Mouse (Mus musculus) adrenal gland, adult 2 months (tissue): ENCODE measurements around the gene Armc12. TPM values are rescaled to one million over a fixed set of nuclear protein-coding genes. Genes with fewer than 3 reads are reported as not detected.

Experiments
- DNase-seq: peaks from one replicate; pipeline ENCODE4 v3.0.0; 2021
- microRNA-seq, 2 experiments: library from miRNA; unstranded; fragments of <30 nt; microRNA quantifications; one replicate each; pipeline ENCODE4 v1.2.0; 2021
- polyA plus RNA-seq: library from polyadenylated mRNA; depleted of rRNA; stranded (reverse); fragments of >200 nt; gene quantifications from 2 replicates; pipeline ENCODE4 v1.2.3, GENCODE M21; 2012; rRNA removed
- total RNA-seq, 2 experiments: library from RNA; stranded (reverse); gene quantifications; 2 replicates each; pipeline ENCODE4 v1.2.3; 2021

Armc12 gene
- total and polyA plus RNA-seq, 3 experiments = not detected

DNA sequence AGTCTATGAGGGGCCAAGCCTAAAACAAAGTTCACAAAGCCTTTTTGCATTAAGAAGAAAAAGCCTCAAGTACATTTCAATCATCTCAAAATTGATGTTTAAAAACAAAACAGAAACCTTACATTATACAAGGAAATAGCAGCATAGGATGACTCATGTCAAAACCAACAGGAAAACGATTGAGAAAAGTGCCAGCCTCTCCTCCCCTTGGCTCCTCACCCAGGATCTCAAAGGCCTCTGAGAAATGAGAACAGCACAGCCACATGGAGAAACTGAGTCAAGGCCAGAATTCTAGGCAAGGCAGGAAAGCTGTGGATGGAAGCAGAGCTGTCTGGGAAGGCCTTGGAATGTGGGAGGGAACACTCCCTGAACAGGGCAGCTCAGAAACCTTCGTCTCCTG lies 58.0 kb downstream of the Armc12 start:
- DNase-seq = no peak

Small RNAs within 50 kb of the gene (microRNA-seq; reads per million reads assigned to microRNA genes)
- gene Gm25195 = 0 reads per million in 2 experiments
- gene Mir6969 = 0 reads per million in 2 experiments

Other genes starting within 250 kb of the Armc12 start
- 10 to 100 TPM; 19.5 to 22.5 TPM for gene Fance, start 217.3 kb upstream of the Armc12 start, total RNA-seq
- 27.8 and 31.5 TPM in 2 replicates for gene Fance, start 217.3 kb upstream of the Armc12 start, polyA plus RNA-seq
- gene Rpl10a, start 202.3 kb upstream of the Armc12 start, total RNA-seq = 100 to 1,000 TPM; 826 to 935 TPM
- gene Rpl10a, start 202.3 kb upstream of the Armc12 start, polyA plus RNA-seq = 2,217 and 2,897 TPM in 2 replicates
- gene Tead3, start 180.0 kb upstream of the Armc12 start, total RNA-seq = 10 to 100 TPM in 1 of 2 experiments, 1 to 10 TPM in 1; 8.6 to 12.5 TPM
- gene Tead3, start 180.0 kb upstream of the Armc12 start, polyA plus RNA-seq = 15.9 and 17.6 TPM in 2 replicates
- not detected for gene Tulp1, start 165.6 kb upstream of the Armc12 start, total RNA-seq
- gene Tulp1, start 165.6 kb upstream of the Armc12 start, polyA plus RNA-seq = 0.49 and 0.91 TPM in 2 replicates
- 10 to 100 TPM; 68.0 to 69.5 TPM for gene Fkbp5, start 13.3 kb upstream of the Armc12 start, total RNA-seq
- gene Fkbp5, start 13.3 kb upstream of the Armc12 start, polyA plus RNA-seq = 24.4 and 27.1 TPM in 2 replicates
- gene Clpsl2, start 18.6 kb downstream of the Armc12 start, total RNA-seq = not detected
- not detected in 2 replicates for gene Clpsl2, start 18.6 kb downstream of the Armc12 start, polyA plus RNA-seq
- gene Clps, start 30.0 kb downstream of the Armc12 start, total RNA-seq = not detected
- gene Clps, start 30.0 kb downstream of the Armc12 start, polyA plus RNA-seq = 1.4 and 45.4 TPM in 2 replicates
- gene Lhfpl5, start 44.8 kb downstream of the Armc12 start, total RNA-seq = 1 to 10 TPM; 1.7 to 2.3 TPM
- 6.6 and 9.0 TPM in 2 replicates for gene Lhfpl5, start 44.8 kb downstream of the Armc12 start, polyA plus RNA-seq
- 10 to 100 TPM; 60.1 to 60.6 TPM for gene Srpk1, start 91.9 kb downstream of the Armc12 start, total RNA-seq
- 11.3 and 12.0 TPM in 2 replicates for gene Srpk1, start 91.9 kb downstream of the Armc12 start, polyA plus RNA-seq
- gene Slc26a8, start 159.4 kb downstream of the Armc12 start, total RNA-seq = 1 to 10 TPM; 1.2 to 1.3 TPM
- 1.1 TPM in 2 replicates for gene Slc26a8, start 159.4 kb downstream of the Armc12 start, polyA plus RNA-seq
- 10 to 100 TPM; 74.4 to 85.2 TPM for gene Mapk14, start 160.5 kb downstream of the Armc12 start, total RNA-seq
- 52.9 and 65.3 TPM in 2 replicates for gene Mapk14, start 160.5 kb downstream of the Armc12 start, polyA plus RNA-seq
- 1 to 10 TPM in 1 of 2 experiments, not detected in 1; 1.7 TPM for gene AC170998.1, start 195.3 kb downstream of the Armc12 start, total RNA-seq
- gene AC170998.1, start 195.3 kb downstream of the Armc12 start, polyA plus RNA-seq = 0.31 and 0.40 TPM in 2 replicates
- gene Mapk13, start 238.5 kb downstream of the Armc12 start, total RNA-seq = 100 to 1,000 TPM in 1 of 2 experiments, 10 to 100 TPM in 1; 97.4 to 350 TPM
- gene Mapk13, start 238.5 kb downstream of the Armc12 start, polyA plus RNA-seq = 193 and 279 TPM in 2 replicates